Mouse (Mus musculus): Measurements from ENCODE around the gene Gpsm3. TPM values are rescaled to one million over a fixed set of nuclear protein-coding genes. Genes with fewer than 3 reads are reported as not detected.

Gpsm3 gene
- total and polyA plus RNA-seq, 3 experiments = 13.0 to 38.7 (median 18.2) TPM

DNA sequence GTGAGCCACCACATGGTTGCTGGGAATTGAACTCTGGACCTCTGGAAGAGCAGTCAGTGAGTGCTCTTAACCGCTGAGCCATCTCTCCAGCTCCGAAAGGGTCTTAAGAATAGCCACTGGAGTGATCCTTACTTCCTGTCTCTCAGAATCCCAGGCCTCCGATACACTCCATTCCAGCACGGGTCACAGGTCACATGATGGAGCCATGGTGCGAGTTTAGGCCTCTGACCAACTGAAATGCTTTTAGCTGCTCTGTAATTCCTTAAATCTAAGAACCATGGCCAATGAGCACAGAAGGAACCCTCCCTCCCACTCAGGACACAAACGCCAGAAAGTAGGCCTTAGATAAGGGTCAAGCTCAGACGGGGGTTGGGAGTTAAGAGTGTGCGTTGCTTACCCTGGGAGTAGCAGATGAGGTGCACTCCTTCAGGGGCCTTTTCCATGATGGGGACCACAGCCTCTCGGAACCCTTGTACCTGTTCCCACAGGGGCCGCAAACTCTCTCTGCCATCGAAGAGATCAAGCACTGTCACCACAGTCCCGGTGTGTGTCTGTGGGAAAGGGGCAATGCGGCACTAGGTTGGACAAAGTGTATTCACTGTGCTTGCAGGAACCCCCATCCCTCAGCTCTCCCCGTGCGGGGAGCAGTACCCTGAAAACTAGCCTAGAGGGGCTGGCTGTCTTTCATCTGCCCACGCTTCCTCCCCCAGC lies 36.6 kb downstream of the Gpsm3 start:
- Histone ChIP-seq H3K9ac (ENCODE audit: insufficient read depth, low read depth) (no peak overlapping the region), H3K79me2 (replicated peaks; ENCODE audit: control insufficient read depth, extremely low read depth, insufficient read depth, poor library complexity, severe bottlenecking) (no peaks in the 10 kb centered on the region), H3K4me2 (ENCODE audit: insufficient read depth, low read depth, poor library complexity, severe bottlenecking) (no peak overlapping the region), H3K27ac (ENCODE audit: insufficient read depth, low read depth) (no peak overlapping the region), H3K4me1 (ENCODE audit: control insufficient read depth in 1 of 2, insufficient read depth in 2 of 2) (peaks cover 2 to 3% of the 10 kb centered on the region in 2 experiments; a peak in 2 of 4 replicates), H3K4me3 (replicated peaks in 1 of 3; ENCODE audit: low read depth in 2 of 3, low read length in 2 of 3, poor library complexity in 1 of 3) (no peak overlapping the region), H3K27me3 (replicated peaks) (peaks cover 45% of the 10 kb centered on the region), H3K9me3 (replicated peaks; ENCODE audit: low read length) (peaks cover 2% of the 10 kb centered on the region), H3K36me3 (replicated peaks in 1 of 2; ENCODE audit: control insufficient read depth in 1 of 2, insufficient read depth in 1 of 2, low read length in 1 of 2) (no peaks in the 10 kb centered on the region)
- dilution Hi-C loops (cut with MboI; ENCODE audit: extremely low pct_ligation_motif_present, extremely low pct_unique_long_range_greater_than_20kb, low sequenced_read_pairs) (no loop called here), in situ Hi-C loops (cut with MboI; ENCODE audit: low pct_ligation_motif_present, low pct_unique_long_range_greater_than_20kb, low sequenced_read_pairs) (no loop called here)
- DNase-seq (ENCODE audit: extremely low read depth) = no peak
- TF ChIP-seq MAFK (IDR thresholded peaks at IDR 0.05; ENCODE audit: insufficient replicate concordance, low read length) (no peak), PAX5 (IDR thresholded peaks at IDR 0.05; ENCODE audit: low read length) (no peak), CHD1 (IDR thresholded peaks at IDR 0.05; ENCODE audit: low read depth, low read length) (no peak), POLR2AphosphoS2 (IDR thresholded peaks at IDR 0.05; ENCODE audit: low read depth, low read length) (no peak), MAZ (IDR thresholded peaks at IDR 0.05; ENCODE audit: low read depth, low read length) (no peak), ZKSCAN1 (IDR thresholded peaks at IDR 0.05; ENCODE audit: borderline replicate concordance, low read depth, low read length) (no peak), JUN (IDR thresholded peaks at IDR 0.05; ENCODE audit: insufficient read depth, low read depth, low read length) (no peak), USF1 (IDR thresholded peaks at IDR 0.05; ENCODE audit: low read depth, low read length) (no peak), E2F4 (IDR thresholded peaks at IDR 0.05; ENCODE audit: insufficient replicate concordance, low read depth, low read length) (no peak), SMC3 (IDR thresholded peaks at IDR 0.05; ENCODE audit: low read depth, low read length) (no peak), SIN3A (IDR thresholded peaks at IDR 0.05; ENCODE audit: low read length) (no peak), MYC (IDR thresholded peaks at IDR 0.05; ENCODE audit: low read depth, low read length) (no peak), JUND (conservative IDR thresholded peaks at IDR 0.05; ENCODE audit: low read depth, low read length) (no peak), MAX (IDR thresholded peaks at IDR 0.05; ENCODE audit: low read length) (no peak), TBP (conservative IDR thresholded peaks at IDR 0.05; ENCODE audit: low read depth, low read length) (no peak), NELFE (IDR thresholded peaks at IDR 0.05; ENCODE audit: low read depth, low read length) (no peak), EP300 (IDR thresholded peaks at IDR 0.05; ENCODE audit: low read length) (no peak)

DNA sequence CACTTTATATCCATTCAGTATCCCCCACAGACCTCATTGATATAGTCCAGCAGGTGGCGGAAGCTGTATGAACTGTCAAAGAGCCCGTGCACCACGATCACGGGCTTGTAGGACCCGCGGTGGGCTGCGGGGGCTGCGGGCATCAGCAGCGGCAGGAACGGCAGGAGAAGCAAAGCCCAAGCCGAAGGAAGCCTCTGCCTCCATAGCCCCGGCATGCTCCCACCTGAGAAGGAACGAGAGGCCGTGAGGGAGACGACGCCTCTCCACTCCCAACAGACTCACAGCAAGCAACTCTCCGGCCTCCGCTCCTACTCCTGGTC lies 37.1 kb downstream of the Gpsm3 start:
- no peaks in the 10 kb centered on the region for H3K36me3 ChIP-seq (replicated peaks in 1 of 2; ENCODE audit: control insufficient read depth in 1 of 2, insufficient read depth in 1 of 2, low read length in 1 of 2)
- in situ Hi-C loops (cut with MboI; ENCODE audit: low pct_ligation_motif_present, low pct_unique_long_range_greater_than_20kb, low sequenced_read_pairs) = no loop called here
- TF ChIP-seq CTCF (conservative IDR thresholded peaks at IDR 0.05 in 1 of 2, IDR thresholded peaks at IDR 0.05 in 1 of 2; ENCODE audit: low read depth in 2 of 2, low read length in 2 of 2) (peak in 1 of 2 experiments; percentile 44; a peak in 2 of 4 replicates), KAT2A (IDR thresholded peaks at IDR 0.05; ENCODE audit: insufficient replicate concordance, low read length) (no peak), SMC3 (IDR thresholded peaks at IDR 0.05; ENCODE audit: low read depth, low read length) (peak; percentile 27), RAD21 (IDR thresholded peaks at IDR 0.05; ENCODE audit: low read depth, low read length) (peak; percentile 15), ZKSCAN1 (IDR thresholded peaks at IDR 0.05; ENCODE audit: borderline replicate concordance, low read depth, low read length) (no peak)
- H3K79me2 ChIP-seq (replicated peaks; ENCODE audit: control insufficient read depth, extremely low read depth, insufficient read depth, poor library complexity, severe bottlenecking) = no peaks in the 10 kb centered on the region
- H3K27ac ChIP-seq (ENCODE audit: insufficient read depth, low read depth) = no peak overlapping the region
- dilution Hi-C loops (cut with MboI; ENCODE audit: extremely low pct_ligation_motif_present, extremely low pct_unique_long_range_greater_than_20kb, low sequenced_read_pairs) = no loop called here
- peak overlapping the region; percentile 75 for H3K4me2 ChIP-seq (ENCODE audit: insufficient read depth, low read depth, poor library complexity, severe bottlenecking)
- H3K27me3 ChIP-seq (replicated peaks) = peaks cover 45% of the 10 kb centered on the region
- peak overlapping the region in 2 of 3 experiments; percentile 48 to 49 for H3K4me3 ChIP-seq (replicated peaks in 1 of 3; ENCODE audit: low read depth in 2 of 3, low read length in 2 of 3, poor library complexity in 1 of 3)
- H3K4me1 ChIP-seq (ENCODE audit: control insufficient read depth in 1 of 2, insufficient read depth in 2 of 2) = peaks cover 2 to 3% of the 10 kb centered on the region in 2 experiments; a peak in 2 of 4 replicates
- H3K9me3 ChIP-seq (replicated peaks; ENCODE audit: low read length) = peaks cover 2% of the 10 kb centered on the region
- peak overlapping the region; percentile 10; the same call in 1 of the 2 replicates for H3K9ac ChIP-seq (ENCODE audit: insufficient read depth, low read depth)
- no peak for DNase-seq (ENCODE audit: extremely low read depth)

All from CH12.LX (cell line).